Mouse (Mus musculus) hindbrain, postnatal 0 days (tissue): ENCODE results near the gene Alox12e. TPM values are rescaled to one million over a fixed set of nuclear protein-coding genes. Genes with fewer than 3 reads are reported as not detected.

Experiments used
- ATAC-seq: fragments of 200-750 bp; cut with Nextera tagmentation; 2 replicates; pipeline ENCODE4 v1.8.0; 2017; ENCODE audit warnings: mild to moderate bottlenecking, moderate TSS enrichment, moderate library complexity
- DNase-seq: peaks from one replicate; pipeline ENCODE4 v3.0.0-alpha.2; 2015; ENCODE audit warnings: low spot score
- H3K27ac ChIP-seq: fragments of 300-500 bp; sonication (generic); 2 replicates; pipeline ENCODE4 v1.5.1; 2014; ENCODE audit warnings: mild to moderate bottlenecking
- H3K27me3 ChIP-seq: fragments of 300-500 bp; sonication (generic); 2 replicates; pipeline ENCODE4 v1.6.1; 2014; ENCODE audit warnings: low read length, mixed read lengths; ENCODE audit not compliant: insufficient read depth
- H3K36me3 ChIP-seq: fragments of 300-500 bp; sonication (generic); 2 replicates; pipeline ENCODE4 v1.6.1; 2014; ENCODE audit warnings: low read length, mixed read lengths; ENCODE audit not compliant: insufficient read depth
- H3K4me1 ChIP-seq: fragments of 300-500 bp; sonication (generic); 2 replicates; pipeline ENCODE4 v1.6.1; 2014; ENCODE audit warnings: antibody characterized with exemption, low read length, mixed read lengths; ENCODE audit not compliant: insufficient read depth
- H3K4me2 ChIP-seq: fragments of 300-500 bp; sonication (generic); 2 replicates; pipeline ENCODE4 v1.6.1; 2014; ENCODE audit warnings: low read depth, mild to moderate bottlenecking, low read length, moderate library complexity, mixed read lengths
- H3K4me3 ChIP-seq: fragments of 300-500 bp; sonication (generic); 2 replicates; pipeline ENCODE4 v1.5.1; 2014; ENCODE audit warnings: low read length
- H3K9ac ChIP-seq: fragments of 300-500 bp; sonication (generic); replicated peaks from 2 replicates; pipeline ENCODE4 v1.6.1; 2014; ENCODE audit warnings: mild to moderate bottlenecking, low read length, moderate library complexity, mixed read lengths
- H3K9me3 ChIP-seq: fragments of 300-500 bp; sonication (generic); 2 replicates; pipeline ENCODE4 v1.6.1; 2016; ENCODE audit warnings: low read length, mixed read lengths
- CTCF ChIP-seq: IDR thresholded peaks from 2 replicates; pipeline ENCODE4 v1.5.1; 2016; ENCODE audit warnings: antibody characterized with exemption, control low read depth, low read depth
- WGBS: fragments of 180-500 bp; shearing (Covaris S2); extraction: QIAGEN DNeasy Blood & Tissue Kit; methylation state at CpG from one replicate; pipeline ENCODE4 v1.1.7; 2014; 5-methylcytosine and 5-hydroxymethylcytosine counted together
- polyA plus RNA-seq: library from polyadenylated mRNA; unstranded; fragments of >200 nt; fragmentation: Nextera tagmentation; extraction: Ambion mirVana; gene quantifications from 2 replicates; pipeline ENCODE4 v1.2.1, GENCODE M21; 2015
- total RNA-seq: library from RNA; depleted of rRNA; stranded (reverse); fragments of >200 nt; gene quantifications from 2 replicates; pipeline ENCODE4 v1.2.3, GENCODE M21; 2014

Alox12e gene
- total and polyA plus RNA-seq, 2 experiments from 2014 or later: 0.09 TPM; not detected in 1

GRCm38 (mm10) chr11:70309341-70309740, 13.1 kb downstream of the Alox12e start:
- 23% methylated on average over 9 of the region's 9 CpGs for WGBS
- DNase-seq: peak; percentile 76
- TF ChIP-seq CTCF: peak; percentile 77
- Histone ChIP-seq H3K4me2 (no peak overlapping the region), H3K4me3 (no peak overlapping the region), H3K9ac (no peak overlapping the region), H3K27me3 (no peaks in the 10 kb centered on the region), H3K9me3 (no peaks in the 10 kb centered on the region), H3K36me3 (no peaks in the 10 kb centered on the region), H3K27ac (no peak overlapping the region), H3K4me1 (no peaks in the 10 kb centered on the region)
- no peak for ATAC-seq

DNA sequence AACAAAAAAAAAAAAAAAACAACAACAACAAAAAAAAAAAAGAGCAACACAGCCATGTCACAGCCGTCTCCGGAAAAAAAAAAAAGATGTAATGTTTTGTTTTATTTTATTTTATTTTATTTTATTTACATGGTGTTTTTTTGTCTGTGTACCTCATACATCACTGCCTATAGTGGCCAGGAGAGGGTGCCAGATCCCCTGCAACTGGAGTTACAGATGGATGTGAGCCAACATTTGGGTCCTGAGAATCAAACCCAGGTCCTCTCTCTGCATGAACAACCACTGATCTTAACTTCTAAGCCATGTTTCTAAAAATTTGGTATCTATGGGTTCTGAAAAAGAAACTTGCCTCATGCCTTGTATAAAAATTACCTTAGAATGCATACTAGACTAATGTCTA, 14.1 kb downstream of the Alox12e start:
- no peak for DNase-seq
- H3K36me3 ChIP-seq: no peaks in the 10 kb centered on the region
- H3K27me3 ChIP-seq: no peaks in the 10 kb centered on the region
- 93% methylated on average over 2 of the region's 2 CpGs for WGBS
- no peak overlapping the region for H3K4me2 ChIP-seq
- H3K27ac ChIP-seq: no peak overlapping the region
- ATAC-seq: no peak
- TF ChIP-seq CTCF: peak; percentile 9; the same call in 1 of the 2 replicates
- H3K4me3 ChIP-seq: no peak overlapping the region
- H3K9ac ChIP-seq: no peak overlapping the region
- H3K4me1 ChIP-seq: no peaks in the 10 kb centered on the region
- no peaks in the 10 kb centered on the region for H3K9me3 ChIP-seq

DNA sequence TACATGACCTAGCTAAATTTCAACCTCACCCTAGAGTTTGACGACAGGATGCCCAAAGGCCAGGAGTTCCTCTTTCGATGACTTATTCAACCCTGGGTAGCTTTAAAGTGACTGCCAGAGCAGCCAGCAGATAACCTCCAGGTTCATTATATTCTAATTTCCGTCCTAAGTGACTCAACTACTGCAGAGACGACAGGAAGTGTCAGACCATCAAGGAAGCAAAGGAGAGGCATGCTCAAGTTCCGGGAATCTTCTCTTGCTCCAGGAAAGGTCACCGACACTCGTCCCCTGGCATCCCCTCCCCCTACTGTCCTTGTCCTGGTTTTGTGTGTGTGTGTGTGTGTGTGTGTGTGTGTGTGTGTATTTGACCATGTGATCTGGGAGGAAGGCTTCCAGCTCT, 16.3 kb downstream of the Alox12e start:
- Histone ChIP-seq H3K4me2 (no peak overlapping the region), H3K4me1 (no peaks in the 10 kb centered on the region), H3K9ac (no peak overlapping the region), H3K9me3 (no peaks in the 10 kb centered on the region), H3K36me3 (no peaks in the 10 kb centered on the region), H3K4me3 (no peak overlapping the region), H3K27me3 (no peaks in the 10 kb centered on the region), H3K27ac (no peak overlapping the region)
- no peak for TF ChIP-seq CTCF
- ATAC-seq (no peak), DNase-seq (no peak)
- WGBS: 66% methylated on average over 7 of the region's 7 CpGs

DNA sequence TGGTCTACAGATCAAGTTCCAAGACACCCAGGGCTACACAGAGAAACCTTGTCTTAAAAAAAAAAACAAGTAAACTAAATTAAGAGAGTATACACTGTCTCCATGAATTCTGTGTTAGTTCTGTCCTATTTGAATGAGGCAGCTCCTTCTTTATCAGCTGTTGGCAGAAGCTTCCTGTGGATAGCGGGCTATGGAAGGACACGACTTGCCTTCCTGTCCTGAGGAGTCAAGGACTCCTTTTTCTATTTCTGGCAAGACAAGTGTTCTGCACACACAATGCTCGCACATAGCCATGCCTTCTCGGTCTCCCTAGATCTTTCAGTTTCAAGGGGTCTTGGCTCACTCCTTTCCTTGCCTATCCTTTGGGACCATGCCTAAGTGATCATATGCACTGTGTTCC, 20.1 kb downstream of the Alox12e start:
- no peak for DNase-seq
- no peaks in the 10 kb centered on the region for H3K36me3 ChIP-seq
- no peak overlapping the region for H3K27ac ChIP-seq
- no peak for ATAC-seq
- H3K9me3 ChIP-seq: no peaks in the 10 kb centered on the region
- H3K4me3 ChIP-seq: no peak overlapping the region
- no peaks in the 10 kb centered on the region; the same call in 1 of the 2 replicates for H3K27me3 ChIP-seq
- WGBS: 84% methylated on average over 4 of the region's 4 CpGs
- no peak for TF ChIP-seq CTCF
- no peaks in the 10 kb centered on the region for H3K4me1 ChIP-seq
- H3K4me2 ChIP-seq: no peak overlapping the region
- no peak overlapping the region for H3K9ac ChIP-seq

DNA sequence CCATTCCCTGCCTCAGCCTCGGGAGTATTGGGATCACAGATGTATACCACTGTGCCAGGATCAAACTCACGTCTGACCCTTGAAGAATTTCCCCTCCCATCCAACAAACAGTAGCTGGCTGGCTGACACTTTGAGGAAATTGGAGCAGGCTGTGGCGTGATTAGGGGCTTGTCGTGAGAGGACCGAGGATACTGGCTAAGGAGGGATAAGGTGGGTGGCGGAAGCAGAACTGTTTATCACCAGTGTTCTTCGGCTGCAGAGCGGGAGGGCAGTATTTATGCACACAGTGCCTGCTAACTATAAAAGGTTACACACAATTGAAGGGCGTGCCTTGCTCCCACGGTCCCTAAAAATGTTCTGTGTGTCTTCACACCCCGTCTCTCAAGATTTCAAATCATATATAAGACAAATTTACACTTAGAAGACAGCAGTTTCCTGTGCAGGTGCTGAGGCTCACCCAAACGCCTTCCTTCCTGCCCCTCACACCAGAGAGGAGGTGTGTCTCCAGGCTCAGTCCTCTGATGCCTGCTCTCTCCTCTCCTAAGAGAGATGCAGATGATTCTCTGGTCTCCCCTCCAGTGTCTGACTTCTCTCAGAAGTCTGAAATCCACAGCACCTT, 24.5 kb downstream of the Alox12e start:
- no peak overlapping the region for H3K27ac ChIP-seq
- H3K4me2 ChIP-seq: no peak overlapping the region
- H3K4me3 ChIP-seq: no peak overlapping the region
- no peak for ATAC-seq
- no peaks in the 10 kb centered on the region for H3K36me3 ChIP-seq
- H3K4me1 ChIP-seq: no peaks in the 10 kb centered on the region
- H3K9me3 ChIP-seq: no peaks in the 10 kb centered on the region
- no peak for TF ChIP-seq CTCF
- 69% methylated on average over 12 of the region's 12 CpGs for WGBS
- H3K9ac ChIP-seq: no peak overlapping the region
- no peaks in the 10 kb centered on the region; the same call in 1 of the 2 replicates for H3K27me3 ChIP-seq
- DNase-seq: no peak

GRCm38 (mm10) chr11:70297405-70297804, 25.0 kb downstream of the Alox12e start:
- Histone ChIP-seq H3K9me3 (no peaks in the 10 kb centered on the region), H3K36me3 (no peaks in the 10 kb centered on the region), H3K4me3 (no peak overlapping the region), H3K27ac (no peak overlapping the region), H3K27me3 (no peaks in the 10 kb centered on the region; the same call in 1 of the 2 replicates), H3K4me2 (no peak overlapping the region), H3K4me1 (no peaks in the 10 kb centered on the region), H3K9ac (no peak overlapping the region)
- WGBS: 65% methylated on average over 4 of the region's 4 CpGs
- TF ChIP-seq CTCF: no peak
- ATAC-seq: no peak
- no peak for DNase-seq

DNA sequence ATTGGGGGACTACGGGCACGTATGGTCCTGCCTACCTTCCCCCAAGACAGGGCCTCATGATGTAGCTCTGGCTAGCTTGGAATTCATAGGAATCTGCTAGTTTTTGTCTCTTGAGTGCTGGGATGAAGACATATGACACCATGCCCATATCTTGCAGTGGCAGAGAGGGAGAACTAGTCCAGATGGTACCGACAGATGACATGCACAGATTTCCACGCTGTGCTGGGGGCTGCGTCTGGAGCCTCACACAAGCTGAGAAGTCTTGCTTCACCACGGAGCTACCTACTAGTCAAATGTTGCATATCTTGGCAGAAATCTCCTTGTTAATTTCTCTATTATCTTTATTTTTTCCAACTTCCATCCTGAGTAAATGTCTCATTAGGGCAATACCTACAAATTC, 28.5 kb downstream of the Alox12e start:
- no peak for ATAC-seq
- H3K9ac ChIP-seq: no peak overlapping the region
- H3K4me2 ChIP-seq: no peak overlapping the region
- TF ChIP-seq CTCF: no peak
- H3K27me3 ChIP-seq: no peaks in the 10 kb centered on the region; the same call in 1 of the 2 replicates
- H3K4me3 ChIP-seq: no peak overlapping the region
- H3K4me1 ChIP-seq: no peaks in the 10 kb centered on the region
- WGBS: 80% methylated on average over 6 of the region's 6 CpGs
- H3K9me3 ChIP-seq: no peaks in the 10 kb centered on the region
- H3K27ac ChIP-seq: no peak overlapping the region
- no peaks in the 10 kb centered on the region for H3K36me3 ChIP-seq
- DNase-seq: peak; percentile 37
